Mouse (Mus musculus) embryonic facial prominence, embryonic 13.5 days (tissue): Measurements from ENCODE around the gene 1110065P20Rik. TPM values are rescaled to one million over a fixed set of nuclear protein-coding genes. Genes with fewer than 3 reads are reported as not detected.

Source experiments
- ATAC-seq: fragments of 200-750 bp; cut with Nextera tagmentation; 2 replicates; pipeline ENCODE4 v1.8.0; 2017; ENCODE audit warnings: low read depth; ENCODE audit not compliant: insufficient number of reproducible peaks, insufficient read depth, low FRiP score, low TSS enrichment
- H3K27ac ChIP-seq: fragments of 300-500 bp; sonication (generic); 2 replicates; pipeline ENCODE4 v1.5.1; 2015; ENCODE audit warnings: moderate library complexity, mild to moderate bottlenecking, inconsistent platforms
- H3K27me3 ChIP-seq: fragments of 300-500 bp; sonication (generic); 2 replicates; pipeline ENCODE4 v1.6.1; 2015; ENCODE audit warnings: mild to moderate bottlenecking, inconsistent platforms
- H3K36me3 ChIP-seq: fragments of 300-500 bp; sonication (generic); 2 replicates; pipeline ENCODE4 v1.6.1; 2015; ENCODE audit warnings: mild to moderate bottlenecking, inconsistent platforms
- H3K4me1 ChIP-seq: fragments of 300-500 bp; sonication (generic); 2 replicates; pipeline ENCODE4 v1.6.1; 2015; ENCODE audit warnings: inconsistent platforms
- H3K4me2 ChIP-seq: fragments of 300-500 bp; sonication (generic); 2 replicates; pipeline ENCODE4 v1.6.1; 2015; ENCODE audit warnings: moderate library complexity, mild to moderate bottlenecking, inconsistent platforms
- H3K4me3 ChIP-seq: fragments of 300-500 bp; sonication (generic); 2 replicates; pipeline ENCODE4 v1.5.1; 2015; ENCODE audit warnings: mild to moderate bottlenecking, inconsistent platforms
- H3K9ac ChIP-seq: fragments of 300-500 bp; sonication (generic); 2 replicates; pipeline ENCODE4 v1.6.1; 2015; ENCODE audit warnings: mild to moderate bottlenecking, inconsistent platforms
- H3K9me3 ChIP-seq: fragments of 300-500 bp; sonication (generic); 2 replicates; pipeline ENCODE4 v1.6.1; 2016; ENCODE audit warnings: inconsistent platforms
- WGBS: fragments of 180-500 bp; shearing (Covaris S2); methylation state at CpG from one replicate; pipeline ENCODE4 v1.1.7; 2015; ENCODE audit warnings: mixed read lengths; 5-methylcytosine and 5-hydroxymethylcytosine counted together
- polyA plus RNA-seq: library from polyadenylated mRNA; unstranded; fragments of >200 nt; fragmentation: Nextera tagmentation; extraction: Ambion mirVana; gene quantifications from 2 replicates; pipeline ENCODE4 v1.2.1, GENCODE M21; 2015

The 1110065P20Rik gene
- polyA plus RNA-seq, 1 experiment from 2014 or later = 60.0 TPM

GRCm38 (mm10) chr4:124832796-124833195 is 18.2 kb downstream of the 1110065P20Rik start:
- Histone ChIP-seq H3K9ac (no peak overlapping the region), H3K4me2 (no peak overlapping the region), H3K36me3 (peaks cover 68% of the 10 kb centered on the region), H3K9me3 (no peaks in the 10 kb centered on the region), H3K27me3 (no peaks in the 10 kb centered on the region), H3K27ac (no peak overlapping the region), H3K4me1 (no peaks in the 10 kb centered on the region), H3K4me3 (no peak overlapping the region)
- ATAC-seq = no peak
- 97% methylated on average over 10 of the region's 10 CpGs for WGBS

- 83% methylated on average over 5 of the region's 5 CpGs for WGBS
- no peaks in the 10 kb centered on the region for H3K27me3 ChIP-seq
- peaks cover 74% of the 10 kb centered on the region for H3K36me3 ChIP-seq
- ATAC-seq = no peak
- no peak overlapping the region for H3K4me2 ChIP-seq
- H3K9ac ChIP-seq = no peak overlapping the region
- no peak overlapping the region for H3K27ac ChIP-seq
- H3K4me3 ChIP-seq = no peak overlapping the region
- no peaks in the 10 kb centered on the region for H3K4me1 ChIP-seq
- no peaks in the 10 kb centered on the region for H3K9me3 ChIP-seq
These were observed 21.3 kb downstream of the 1110065P20Rik start for GRCm38 (mm10) chr4:124829671-124830070.

GRCm38 (mm10) chr4:124825371-124825965 is 25.5 kb downstream of the 1110065P20Rik start:
- H3K9me3 ChIP-seq = no peaks in the 10 kb centered on the region
- H3K4me1 ChIP-seq = no peaks in the 10 kb centered on the region
- H3K4me2 ChIP-seq = no peak overlapping the region
- peaks cover 83% of the 10 kb centered on the region for H3K36me3 ChIP-seq
- no peak for ATAC-seq
- H3K9ac ChIP-seq = no peak overlapping the region
- H3K27ac ChIP-seq = no peak overlapping the region
- no peaks in the 10 kb centered on the region for H3K27me3 ChIP-seq
- 94% methylated on average over 21 of the region's 21 CpGs for WGBS
- H3K4me3 ChIP-seq = no peak overlapping the region

GRCm38 (mm10) chr4:124824967-124825366 is 26.0 kb downstream of the 1110065P20Rik start:
- Histone ChIP-seq H3K27ac (no peak overlapping the region), H3K4me1 (no peaks in the 10 kb centered on the region), H3K27me3 (no peaks in the 10 kb centered on the region), H3K9ac (no peak overlapping the region), H3K4me3 (no peak overlapping the region), H3K9me3 (no peaks in the 10 kb centered on the region), H3K4me2 (no peak overlapping the region), H3K36me3 (peaks cover 83% of the 10 kb centered on the region)
- WGBS = 91% methylated on average over 6 of the region's 6 CpGs
- no peak for ATAC-seq

GRCm38 (mm10) chr4:124818832-124819231 is 32.2 kb downstream of the 1110065P20Rik start:
- Histone ChIP-seq H3K27me3 (no peaks in the 10 kb centered on the region), H3K4me1 (peaks cover 5% of the 10 kb centered on the region; the same call in 1 of the 2 replicates), H3K36me3 (peaks cover 40% of the 10 kb centered on the region), H3K27ac (no peak overlapping the region), H3K4me2 (no peak overlapping the region), H3K9me3 (no peaks in the 10 kb centered on the region), H3K4me3 (no peak overlapping the region), H3K9ac (no peak overlapping the region)
- ATAC-seq = no peak
- 92% methylated on average over 4 of the region's 4 CpGs for whole genome bisulfite sequencing

GRCm38 (mm10) chr4:124817803-124818202 is 33.2 kb downstream of the 1110065P20Rik start:
- no peak for ATAC-seq
- Histone ChIP-seq H3K4me1 (peaks cover 5% of the 10 kb centered on the region; the same call in 1 of the 2 replicates), H3K4me2 (no peak overlapping the region), H3K4me3 (no peak overlapping the region), H3K27me3 (no peaks in the 10 kb centered on the region), H3K9me3 (no peaks in the 10 kb centered on the region), H3K27ac (no peak overlapping the region), H3K36me3 (peaks cover 30% of the 10 kb centered on the region), H3K9ac (0 out of 2 replicates have a peak overlapping the region, but pooled peaks have one; percentile 11)
- 21% methylated on average over 6 of the region's 6 CpGs for WGBS

GRCm38 (mm10) chr4:124815901-124816300 is 35.1 kb downstream of the 1110065P20Rik start:
- Histone ChIP-seq H3K9ac (no peak overlapping the region), H3K9me3 (no peaks in the 10 kb centered on the region), H3K27me3 (no peaks in the 10 kb centered on the region), H3K36me3 (peaks cover 23% of the 10 kb centered on the region), H3K4me3 (no peak overlapping the region), H3K4me2 (no peak overlapping the region), H3K27ac (no peak overlapping the region), H3K4me1 (peaks cover 5% of the 10 kb centered on the region; the same call in 1 of the 2 replicates)
- WGBS = 92% methylated on average over 11 of the region's 11 CpGs
- no peak for ATAC-seq

GRCm38 (mm10) chr4:124811347-124811975 is 39.5 kb downstream of the 1110065P20Rik start:
- Histone ChIP-seq H3K4me1 (no peaks in the 10 kb centered on the region), H3K36me3 (peaks cover 37% of the 10 kb centered on the region), H3K27ac (no peak overlapping the region), H3K27me3 (no peaks in the 10 kb centered on the region), H3K9me3 (no peaks in the 10 kb centered on the region), H3K9ac (no peak overlapping the region), H3K4me3 (no peak overlapping the region), H3K4me2 (no peak overlapping the region)
- WGBS = 46% methylated on average over 9 of the region's 9 CpGs
- no peak for ATAC-seq

GRCm38 (mm10) chr4:124810056-124810455 is 40.9 kb downstream of the 1110065P20Rik start:
- ATAC-seq = no peak
- Histone ChIP-seq H3K4me1 (no peaks in the 10 kb centered on the region), H3K4me2 (no peak overlapping the region), H3K9me3 (no peaks in the 10 kb centered on the region), H3K4me3 (no peak overlapping the region), H3K36me3 (peaks cover 51% of the 10 kb centered on the region), H3K9ac (no peak overlapping the region), H3K27me3 (no peaks in the 10 kb centered on the region), H3K27ac (no peak overlapping the region)
- WGBS = 91% methylated on average over 7 of the region's 7 CpGs

GRCm38 (mm10) chr4:124809136-124809883 is 41.7 kb downstream of the 1110065P20Rik start:
- Histone ChIP-seq H3K9ac (no peak overlapping the region), H3K4me2 (no peak overlapping the region), H3K27ac (no peak overlapping the region), H3K4me3 (no peak overlapping the region), H3K4me1 (no peaks in the 10 kb centered on the region), H3K27me3 (no peaks in the 10 kb centered on the region), H3K36me3 (peaks cover 56% of the 10 kb centered on the region), H3K9me3 (no peaks in the 10 kb centered on the region)
- WGBS = 77% methylated on average over 9 of the region's 9 CpGs
- no peak for ATAC-seq

- no peak overlapping the region for H3K4me3 ChIP-seq
- H3K27me3 ChIP-seq = no peaks in the 10 kb centered on the region
- H3K36me3 ChIP-seq = peaks cover 56% of the 10 kb centered on the region
- no peak overlapping the region for H3K4me2 ChIP-seq
- H3K9ac ChIP-seq = no peak overlapping the region
- ATAC-seq = no peak
- H3K9me3 ChIP-seq = no peaks in the 10 kb centered on the region
- H3K4me1 ChIP-seq = peaks cover 2% of the 10 kb centered on the region
- no peak overlapping the region for H3K27ac ChIP-seq
- WGBS = 83% methylated on average over 5 of the region's 5 CpGs
These were observed 42.5 kb downstream of the 1110065P20Rik start for GRCm38 (mm10) chr4:124808511-124808910.
